Mouse (Mus musculus): ENCODE measurements around the gene Npffr2. TPM values are rescaled to one million over a fixed set of nuclear protein-coding genes. Genes with fewer than 3 reads are reported as not detected.

The Npffr2 gene
- total RNA-seq, 2 experiments from 2014 or later, result not detected

Other genes starting within 250 kb of the Npffr2 start
- 1 to 10 TPM in 1 of 2 experiments, not detected in 1; 2.9 TPM for gene Gc, start 69.5 kb upstream of the Npffr2 start, total RNA-seq (2021)